Mouse (Mus musculus) spleen, postnatal 4 days (tissue): ENCODE results near the gene Syde1.

ENCODE experiments used
- DNase-seq, 2 experiments: peaks; one replicate each; pipeline ENCODE4 v3.0.0; 2022; ENCODE audit warnings: low spot score in 2 of 2

The Syde1 gene

DNA sequence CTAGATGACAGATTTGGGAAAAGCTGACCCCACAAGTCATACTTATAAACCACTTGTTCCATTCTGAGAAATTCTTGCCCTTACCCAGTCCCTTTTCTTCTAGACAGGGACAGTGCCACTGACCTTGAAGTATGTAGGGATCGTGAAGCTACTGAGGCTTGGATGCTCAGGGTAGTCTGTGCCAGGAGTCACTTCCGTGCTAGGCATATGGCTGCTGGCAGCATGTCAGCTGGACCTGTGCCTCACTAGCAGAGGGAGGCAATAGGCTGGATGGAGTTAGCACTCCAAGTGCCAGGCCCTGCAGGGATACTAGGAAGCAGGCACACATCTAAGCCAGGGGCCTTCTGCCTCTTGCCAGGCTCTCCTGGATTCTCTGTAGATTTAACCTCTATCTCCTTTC, 16.1 kb downstream of the Syde1 start:
- peak in 1 of 2 experiments; percentile 60 for DNase-seq

DNA sequence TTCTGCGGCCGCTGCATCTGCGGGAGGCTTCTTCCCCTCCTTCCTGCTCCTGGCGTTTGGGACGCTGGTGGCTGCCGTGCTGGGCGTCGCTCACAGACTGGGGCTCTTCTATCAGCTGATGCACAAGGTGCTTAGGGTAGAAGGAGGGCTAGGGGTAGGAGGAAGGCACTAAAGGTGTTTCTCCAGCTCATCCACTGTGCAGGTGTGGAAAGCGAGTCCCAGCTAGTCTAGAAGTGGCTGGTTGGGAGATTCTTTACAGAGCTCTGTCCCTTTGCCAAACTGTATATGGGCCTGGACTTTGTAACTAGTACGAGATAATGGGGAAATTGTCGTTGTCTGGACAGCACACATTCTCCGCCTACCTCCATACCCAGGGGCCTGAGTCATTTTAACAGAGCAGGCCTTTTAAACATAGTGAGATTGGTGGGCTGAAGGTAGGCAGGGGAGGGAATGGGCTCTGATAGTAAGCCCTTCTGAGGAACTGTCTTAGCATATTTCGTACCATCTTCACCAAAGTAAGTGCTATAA, 16.6 kb downstream of the Syde1 start:
- DNase-seq: no peak

DNA sequence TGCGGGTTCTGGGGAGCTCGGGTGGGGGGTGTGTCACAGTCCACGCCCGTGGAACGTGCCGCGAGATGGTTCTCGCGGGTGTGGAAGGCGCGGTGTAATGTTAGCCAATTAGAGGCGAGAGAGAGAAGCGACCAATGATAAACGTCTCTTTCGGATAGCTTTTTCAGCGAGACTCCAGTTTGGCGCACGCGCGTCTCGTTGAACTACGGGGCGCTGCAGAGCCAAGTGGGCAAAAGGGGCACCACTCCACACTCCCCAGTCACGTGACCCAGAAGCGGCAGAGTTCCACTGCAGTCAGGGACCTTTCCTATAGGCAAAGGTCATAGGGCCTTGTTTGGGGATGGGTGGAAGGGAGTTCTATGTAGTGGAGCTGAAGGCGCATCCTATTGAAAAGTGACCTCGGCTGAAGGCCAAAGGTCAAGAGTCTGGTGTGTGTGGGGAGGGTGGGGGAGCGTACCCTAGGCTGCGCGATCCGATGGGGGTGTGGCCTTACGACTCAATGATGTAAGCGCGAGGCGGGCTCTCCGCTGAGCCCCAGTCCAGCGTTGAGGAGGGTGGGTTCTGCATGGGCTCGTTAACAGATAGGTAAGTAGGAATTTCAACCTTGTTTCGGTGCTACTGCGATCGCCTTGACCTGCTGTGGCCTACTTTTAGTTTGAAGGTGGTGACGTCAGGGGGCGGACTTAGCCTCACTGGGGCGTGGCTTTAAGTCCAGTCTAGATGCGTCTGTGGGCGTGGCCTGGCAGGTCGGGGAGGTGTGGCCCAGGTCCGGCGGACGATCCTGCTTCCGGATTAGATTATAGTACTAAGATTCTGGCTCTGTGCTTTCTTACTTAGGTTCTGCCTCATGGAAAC, 17.3 kb downstream of the Syde1 start, which contains the start of gene Ilvbl:
TSS of gene Ilvbl (plus strand) at position 97 of the 855 bp plus-strand sequence.
- DNase-seq: peak; percentile 93 to 95

DNA sequence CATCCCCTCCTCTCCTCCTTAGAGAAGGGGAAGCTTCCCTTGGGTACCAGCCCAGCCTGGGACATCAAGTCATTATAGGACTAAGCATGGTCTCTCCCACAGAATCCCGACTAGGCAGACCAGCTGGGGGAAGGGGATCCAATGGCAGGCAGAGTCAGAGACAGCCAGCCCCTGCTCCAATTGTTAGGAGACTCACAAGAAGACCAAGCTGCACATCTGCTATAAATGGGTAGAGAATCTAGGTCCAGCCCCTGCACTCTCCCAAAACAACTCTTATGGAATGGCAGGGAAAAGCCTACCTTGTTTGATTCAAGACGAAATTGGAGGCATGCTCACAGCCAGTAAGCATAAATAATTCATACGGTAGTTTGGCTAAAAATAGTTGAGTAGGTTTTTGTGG, 18.5 kb downstream of the Syde1 start:
- DNase-seq: peak in 1 of 2 experiments; percentile 57

DNA sequence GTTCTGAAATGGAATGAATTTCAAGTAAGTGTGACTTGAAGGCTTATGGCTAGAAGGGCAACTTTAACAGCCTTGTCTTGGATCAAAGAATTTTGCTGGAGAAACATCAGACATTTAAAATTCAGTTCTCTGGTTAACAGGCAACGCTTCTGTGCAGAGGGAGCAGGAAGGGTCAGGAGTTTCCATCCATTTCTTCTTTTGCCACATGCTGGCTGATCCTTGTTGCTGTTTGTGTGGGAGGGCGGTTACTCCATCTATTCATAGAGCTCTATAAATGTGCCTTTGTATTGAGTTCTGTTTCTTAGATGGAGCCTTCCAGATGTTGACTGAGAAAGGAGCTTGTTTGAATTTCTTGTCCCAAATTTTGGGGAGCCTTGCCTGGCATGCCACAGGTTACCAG, 20.9 kb downstream of the Syde1 start:
- peak in 1 of 2 experiments; percentile 12 for DNase-seq

DNA sequence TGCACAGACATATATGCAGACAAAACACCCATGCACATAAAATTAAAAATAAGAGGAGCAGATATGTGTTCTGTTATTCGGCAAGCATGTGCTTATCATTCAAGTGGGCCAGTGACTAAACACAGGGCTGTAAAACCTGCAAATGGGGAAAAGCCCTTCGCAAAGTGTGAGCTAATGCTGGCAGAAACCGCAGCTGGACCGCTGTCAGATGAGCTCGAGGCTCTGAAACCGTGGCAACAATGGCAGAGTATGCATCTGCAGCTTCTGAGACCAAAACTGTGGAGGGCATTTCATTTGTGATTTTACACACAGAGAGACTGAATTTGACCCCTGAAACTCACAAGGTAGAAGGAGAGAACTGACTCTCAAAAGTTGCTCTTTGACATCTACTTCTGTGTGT, 21.3 kb downstream of the Syde1 start:
- peak in 1 of 2 experiments; percentile 34 for DNase-seq

DNA sequence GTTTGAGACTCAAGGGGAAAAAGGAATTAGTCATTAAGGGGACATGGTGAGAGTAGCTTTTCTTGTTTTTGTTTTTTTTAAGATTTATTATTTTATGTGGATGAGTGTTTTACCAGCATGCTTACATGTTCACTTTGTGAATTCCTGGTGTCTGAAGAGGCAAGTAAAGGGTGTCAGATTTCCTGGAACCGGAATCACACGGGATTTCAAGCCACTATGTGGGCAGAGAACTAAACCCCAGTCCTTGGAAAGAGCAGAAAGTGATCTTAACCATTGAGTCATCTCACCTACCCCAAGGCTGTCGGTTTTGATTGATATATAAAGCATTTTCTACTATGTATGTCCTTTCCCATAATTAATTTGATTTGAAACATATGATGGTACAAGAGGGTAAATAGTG, 22.1 kb downstream of the Syde1 start:
- no peak for DNase-seq

DNA sequence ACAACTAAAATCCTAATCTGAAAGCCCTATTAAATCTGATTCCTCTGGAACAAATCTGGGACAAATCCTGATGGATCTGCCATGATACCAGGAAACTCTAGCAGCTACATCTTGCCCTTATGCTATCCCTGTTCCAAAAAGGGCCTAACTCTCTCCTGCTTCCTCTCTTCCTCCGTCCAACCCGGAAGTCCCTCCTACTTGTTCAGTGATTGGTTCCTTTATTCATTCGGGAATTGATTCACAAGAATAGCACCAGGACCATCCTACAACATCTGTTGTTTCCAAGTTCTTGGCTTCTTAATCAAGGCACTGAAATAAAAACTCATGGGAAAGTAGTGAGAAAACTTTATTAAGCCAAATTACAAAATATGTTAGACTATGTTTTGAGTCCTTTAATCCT, 22.6 kb downstream of the Syde1 start:
- DNase-seq: no peak

DNA sequence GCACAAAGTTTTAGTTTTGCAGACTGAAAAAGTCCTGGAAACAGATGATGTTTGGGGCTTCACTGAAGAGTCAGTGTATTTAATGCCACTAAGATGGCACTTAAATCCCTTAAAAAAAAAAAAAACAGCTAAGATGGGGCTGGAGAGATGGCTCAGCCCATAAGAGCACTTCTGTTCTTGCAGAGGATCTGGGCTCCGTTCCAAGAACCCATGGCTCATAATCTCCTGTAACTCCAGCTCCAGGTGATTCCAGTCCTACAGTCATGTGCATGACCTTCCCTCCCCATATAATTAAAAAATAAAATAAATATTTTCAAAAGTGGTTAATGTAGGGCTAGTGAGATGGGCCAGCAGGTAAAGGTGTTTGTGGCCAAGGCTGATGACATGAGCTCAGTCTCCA, 26.7 kb downstream of the Syde1 start:
- DNase-seq: no peak

DNA sequence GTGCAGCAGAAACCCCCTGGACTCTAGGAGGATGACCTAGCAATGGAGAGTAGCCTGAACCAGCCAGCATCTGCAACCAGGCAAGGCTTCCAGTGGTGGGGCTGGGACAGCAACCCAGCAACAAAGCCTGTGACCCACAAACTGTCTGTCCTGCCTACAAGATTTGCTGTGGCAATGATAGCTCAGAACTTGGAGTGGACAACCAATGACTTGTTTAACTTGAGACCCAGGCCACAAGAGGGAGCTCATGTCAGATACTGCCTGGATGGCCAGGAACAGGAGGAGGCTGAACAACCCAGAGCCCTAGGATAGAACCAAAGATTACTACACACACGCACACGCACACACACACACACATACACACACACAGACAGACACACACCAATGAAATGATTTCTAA, 50.8 kb downstream of the Syde1 start:
- no peak for DNase-seq
